Mouse (Mus musculus) bone marrow, adult 2 months (tissue): Measurements from ENCODE around the gene Mmp13. TPM values are rescaled to one million over a fixed set of nuclear protein-coding genes. Genes with fewer than 3 reads are reported as not detected.

ENCODE experiments used
- H3K27ac ChIP-seq: fragments of 200-500 bp; 2 replicates; pipeline ENCODE4 v1.5.1; 2012; ENCODE audit warnings: low read depth, mild to moderate bottlenecking, control low read depth, inconsistent platforms, low read length; ENCODE audit not compliant: control insufficient read depth, poor library complexity, insufficient read depth
- H3K4me1 ChIP-seq: fragments of 200-500 bp; 2 replicates; pipeline ENCODE4 v1.6.1; 2011; ENCODE audit warnings: low read length; ENCODE audit not compliant: control insufficient read depth, insufficient read depth
- H3K4me3 ChIP-seq: fragments of 200-500 bp; replicated peaks from 2 replicates; pipeline ENCODE3; 2011; ENCODE audit warnings: mild to moderate bottlenecking, low read depth, low read length, control low read depth; ENCODE audit not compliant: control insufficient read depth
- CTCF ChIP-seq: fragments of 200-500 bp; IDR thresholded peaks from 2 replicates; pipeline ENCODE4 v1.5.1; 2011; ENCODE audit warnings: low read length, control low read depth; ENCODE audit not compliant: control insufficient read depth, insufficient read depth
- POLR2A ChIP-seq: fragments of 200-500 bp; IDR thresholded peaks from 2 replicates; pipeline ENCODE4 v1.6.1; 2011; ENCODE audit warnings: low read depth, mild to moderate bottlenecking, control low read depth, low read length, borderline replicate concordance; ENCODE audit not compliant: control insufficient read depth
- WGBS: fragments of 180-500 bp; shearing (Covaris S2); methylation state at CpG from one replicate; pipeline ENCODE4 v1.1.7; 2018; 5-methylcytosine and 5-hydroxymethylcytosine counted together
- polyA plus RNA-seq: library from polyadenylated mRNA; stranded (reverse); fragments of >200 nt; gene quantifications from 2 replicates; pipeline ENCODE4 v1.2.4, GENCODE M21; 2011; ENCODE audit warnings: low replicate concordance; ENCODE audit not compliant: missing spikeins, insufficient read depth, insufficient read length

Gene Mmp13
- polyA plus RNA-seq, 1 experiment = 9.0 TPM

- TF ChIP-seq POLR2A = no peak
- no peak for TF ChIP-seq CTCF
- Histone ChIP-seq H3K27ac (no peak overlapping the region), H3K4me3 (no peak overlapping the region), H3K4me1 (no peaks in the 10 kb centered on the region)
- WGBS = 64% methylated on average over 2 of the region's 2 CpGs
These were observed 17.2 kb downstream of the Mmp13 start for GRCm38 (mm10) chr9:7289501-7289900.

GRCm38 (mm10) chr9:7289901-7290300, 17.6 kb downstream of the Mmp13 start:
- Histone ChIP-seq H3K27ac (no peak overlapping the region), H3K4me3 (no peak overlapping the region), H3K4me1 (no peaks in the 10 kb centered on the region)
- WGBS = 89% methylated on average over 12 of the region's 12 CpGs
- TF ChIP-seq CTCF (no peak), POLR2A (no peak)

GRCm38 (mm10) chr9:7292132-7292531, 19.8 kb downstream of the Mmp13 start:
- Histone ChIP-seq H3K27ac (no peak overlapping the region), H3K4me1 (no peaks in the 10 kb centered on the region), H3K4me3 (no peak overlapping the region)
- TF ChIP-seq CTCF (no peak), POLR2A (no peak)
- WGBS = 24% methylated on average over 1 of the region's 1 CpGs

GRCm38 (mm10) chr9:7331847-7332246, 59.5 kb downstream of the Mmp13 start:
- no peak for TF ChIP-seq CTCF
- TF ChIP-seq POLR2A = no peak
- no peaks in the 10 kb centered on the region for H3K4me1 ChIP-seq
- H3K27ac ChIP-seq = no peak overlapping the region
- H3K4me3 ChIP-seq = no peak overlapping the region

Other genes with a start within 250 kb of the Mmp13 start
- gene Dync2h1, start 88.1 kb upstream of the Mmp13 start, polyA plus RNA-seq = 0.54 and 1.5 TPM in 2 replicates
- 29.5 and 50.8 TPM in 2 replicates for gene Dcun1d5, start 88.0 kb upstream of the Mmp13 start, polyA plus RNA-seq
- gene Mmp12, start 71.9 kb downstream of the Mmp13 start, polyA plus RNA-seq = 0.36 TPM in 1 of 2 replicates, not detected in the other
- gene Mmp1b, start 115.5 kb downstream of the Mmp13 start, polyA plus RNA-seq = not detected in 2 replicates
- gene Mmp3, start 173.3 kb downstream of the Mmp13 start, polyA plus RNA-seq = 1.3 and 6.4 TPM in 2 replicates
- gene Mmp10, start 229.8 kb downstream of the Mmp13 start, polyA plus RNA-seq = not detected in 2 replicates